Mouse (Mus musculus): ENCODE results near the gene Mad1l1.

The Mad1l1 gene

GRCm38 (mm10) chr5:140012286-140012967 lies 308.9 kb downstream of the Mad1l1 start:
- ChIA-PET CTCF (no interaction called here), POLR2A (interaction anchor here in 1 of 4 experiments (0.6 to 1.1 kb wide), 2 partner anchors 11 to 326 kb away, joined by 3 read pairs; no protein-coding TSS in a partner anchor)

GRCm38 (mm10) chr5:140010405-140010804 lies 310.9 kb downstream of the Mad1l1 start:
- POLR2A ChIA-PET: interaction anchor here in 1 of 4 experiments (0.8 kb wide), 1 partner anchor 34 kb away, joined by 3 read pairs; no protein-coding TSS in a partner anchor
- CTCF ChIA-PET: interaction anchor here in 1 of 4 experiments (0.6 kb wide), 1 partner anchor 679 kb away, joined by 5 read pairs; no protein-coding TSS in a partner anchor

- POLR2A ChIA-PET: interaction anchor here in 1 of 4 experiments (0.7 to 1.0 kb wide), 2 partner anchors 9 to 16 kb away, joined by 3 read pairs; no protein-coding TSS in a partner anchor
- CTCF ChIA-PET: no interaction called here
These were observed 312.2 kb downstream of the Mad1l1 start for GRCm38 (mm10) chr5:140009083-140009655.

GRCm38 (mm10) chr5:140008523-140008806 lies 312.9 kb downstream of the Mad1l1 start:
- CTCF ChIA-PET: interaction anchor here in 1 of 4 experiments (0.9 kb wide), 1 partner anchor 26 kb away, joined by 3 read pairs; no protein-coding TSS in a partner anchor

GRCm38 (mm10) chr5:140007656-140008522 lies 313.5 kb downstream of the Mad1l1 start:
- ChIA-PET CTCF (interaction anchor here in 2 of 4 experiments (0.6 to 0.9 kb wide), 3 partner anchors 26 to 127 kb away, joined by 3 to 9 read pairs (median 8); no protein-coding TSS in a partner anchor), POLR2A (interaction anchor here in 3 of 4 experiments (0.6 to 2.4 kb wide), 3 partner anchors 9 to 270 kb away, joined by 3 to 8 read pairs (median 3); no protein-coding TSS in a partner anchor)

More at GRCm38 (mm10) chr5:140008523-140008806, 312.9 kb downstream of the Mad1l1 start:
- POLR2A ChIA-PET: interaction anchor here in 1 of 4 experiments (1.0 kb wide), 1 partner anchor 16 kb away, joined by 3 read pairs; no protein-coding TSS in a partner anchor

- POLR2A ChIA-PET: interaction anchor here in 2 of 4 experiments (0.8 to 2.4 kb wide), 2 partner anchors 10 kb away, joined by 3 to 8 read pairs; no protein-coding TSS in a partner anchor
- CTCF ChIA-PET: no interaction called here
These were observed 314.5 kb downstream of the Mad1l1 start for GRCm38 (mm10) chr5:140006861-140007260.

GRCm38 (mm10) chr5:140002541-140002940 lies 318.8 kb downstream of the Mad1l1 start:
- POLR2A ChIA-PET: interaction anchor here in 2 of 4 experiments (0.6 to 1.7 kb wide), 4 partner anchors 14 to 754 kb away, joined by 3 to 6 read pairs (median 4); no protein-coding TSS in a partner anchor

GRCm38 (mm10) chr5:139998916-139999315 lies 322.4 kb downstream of the Mad1l1 start:
- ChIA-PET POLR2A (interaction anchor here in 3 of 4 experiments (0.6 to 1.6 kb wide), 13 partner anchors 9 to 591 kb away, joined by 3 to 10 read pairs (median 4); no protein-coding TSS in a partner anchor), CTCF (interaction anchor here in 3 of 4 experiments (0.6 to 1.4 kb wide), 12 partner anchors 9 to 695 kb away, joined by 3 to 7 read pairs (median 4); partner anchors contain the start of gene Elfn1 (in 1 of the 3))

More at GRCm38 (mm10) chr5:140002541-140002940, 318.8 kb downstream of the Mad1l1 start:
- CTCF ChIA-PET: interaction anchor here in 1 of 4 experiments (0.5 kb wide), 1 partner anchor 185 kb away, joined by 4 read pairs; no protein-coding TSS in a partner anchor

GRCm38 (mm10) chr5:139998321-139998720 lies 323.0 kb downstream of the Mad1l1 start:
- ChIA-PET POLR2A (interaction anchor here in 2 of 4 experiments (0.7 to 1.6 kb wide), 5 partner anchors 8 to 189 kb away, joined by 3 to 10 read pairs (median 4); no protein-coding TSS in a partner anchor), CTCF (interaction anchor here in 1 of 4 experiments (0.9 to 1.2 kb wide), 2 partner anchors 36 to 280 kb away, joined by 3 to 7 read pairs; no protein-coding TSS in a partner anchor)

- CTCF ChIA-PET: interaction anchor here in 1 of 4 experiments (0.5 kb wide), 1 partner anchor 101 kb away, joined by 3 read pairs; no protein-coding TSS in a partner anchor
- POLR2A ChIA-PET: no interaction called here
These were observed 329.8 kb downstream of the Mad1l1 start for GRCm38 (mm10) chr5:139991531-139991930.

GRCm38 (mm10) chr5:139985073-139985746 lies 336.1 kb downstream of the Mad1l1 start:
- ChIA-PET POLR2A (interaction anchor here in 2 of 4 experiments (0.8 to 1.5 kb wide), 4 partner anchors 9 to 130 kb away, joined by 3 read pairs; no protein-coding TSS in a partner anchor), CTCF (interaction anchor here in 3 of 4 experiments (0.7 to 1.5 kb wide), 5 partner anchors 13 to 306 kb away, joined by 3 to 5 read pairs (median 3); no protein-coding TSS in a partner anchor)

GRCm38 (mm10) chr5:139981976-139982375 lies 339.4 kb downstream of the Mad1l1 start:
- CTCF ChIA-PET: no interaction called here
- POLR2A ChIA-PET: no interaction called here

- POLR2A ChIA-PET: interaction anchor here in 2 of 4 experiments (0.6 kb wide), 2 partner anchors 34 to 49 kb away, joined by 3 read pairs; no protein-coding TSS in a partner anchor
These were observed 342.0 kb downstream of the Mad1l1 start for GRCm38 (mm10) chr5:139979371-139979770.

GRCm38 (mm10) chr5:139978525-139979276 lies 342.7 kb downstream of the Mad1l1 start:
- ChIA-PET CTCF (interaction anchor here in 1 of 4 experiments (0.6 kb wide), 1 partner anchor 416 kb away, joined by 3 read pairs; no protein-coding TSS in a partner anchor), POLR2A (interaction anchor here in 2 of 4 experiments (0.6 kb wide), 2 partner anchors 35 to 48 kb away, joined by 3 read pairs; no protein-coding TSS in a partner anchor)

More at GRCm38 (mm10) chr5:139979371-139979770, 342.0 kb downstream of the Mad1l1 start:
- CTCF ChIA-PET: no interaction called here

GRCm38 (mm10) chr5:139977476-139977875 lies 343.9 kb downstream of the Mad1l1 start:
- ChIA-PET POLR2A (interaction anchor here in 1 of 4 experiments (0.5 to 0.7 kb wide), 2 partner anchors 58 to 157 kb away, joined by 4 read pairs; no protein-coding TSS in a partner anchor), CTCF (no interaction called here)

- CTCF ChIA-PET: no interaction called here
These were observed 344.8 kb downstream of the Mad1l1 start for GRCm38 (mm10) chr5:139976584-139976983.

More at GRCm38 (mm10) chr5:139976584-139976983, 344.8 kb downstream of the Mad1l1 start:
- POLR2A ChIA-PET: interaction anchor here in 1 of 4 experiments (0.6 to 1.0 kb wide), 3 partner anchors 9 to 58 kb away, joined by 3 to 4 read pairs (median 3); no protein-coding TSS in a partner anchor
